Mouse (Mus musculus) layer of hippocampus, adult 8-10 months (tissue): ENCODE measurements around the gene Timeless. TPM values are rescaled to one million over a fixed set of nuclear protein-coding genes. Genes with fewer than 3 reads are reported as not detected.
"Not testable (repeated sequence)": the region's sequence is repeated elsewhere in the genome, so short reads cannot be mapped to it uniquely, and the experiment has no call there.

Experiments
- DNase-seq, 2 experiments: peaks; one replicate each; pipeline ENCODE4 v3.0.0; 2022; ENCODE audit warnings: low spot score in 2 of 2
- total RNA-seq, 4 experiments: library from RNA; stranded (reverse); gene quantifications; 2 replicates each; pipeline ENCODE4 v1.2.4; 2022

Timeless gene
- total RNA-seq, 4 experiments from 2014 or later: 5.7 to 8.0 (median 7.4) TPM

- DNase-seq: peak; percentile 40 to 62
Measured at GRCm38 (mm10) chr10:128212871-128213323, 19.0 kb upstream of the Timeless start.

GRCm38 (mm10) chr10:128214112-128214511 lies 17.8 kb upstream of the Timeless start:
- DNase-seq: not testable (repeated sequence)

DNA sequence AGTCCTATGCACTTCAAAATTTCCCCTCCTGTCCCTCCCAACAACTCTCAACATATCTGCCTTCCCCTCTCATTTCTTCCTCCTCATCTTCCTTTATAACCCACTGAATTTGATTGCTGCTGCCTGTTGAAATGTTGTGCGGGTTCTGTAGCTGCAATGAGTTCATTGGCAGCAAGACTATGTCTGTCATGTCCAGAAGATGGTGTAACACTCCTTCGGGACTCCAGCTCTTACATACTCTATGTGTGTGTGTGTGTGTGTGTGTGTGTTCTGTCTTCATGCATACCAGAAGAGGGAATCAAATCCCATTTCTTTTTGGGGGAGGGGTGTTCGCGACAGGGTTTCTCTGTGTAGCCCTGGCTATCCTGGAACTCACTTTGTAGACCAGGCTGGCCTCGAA lies 16.9 kb upstream of the Timeless start:
- DNase-seq: no peak

DNA sequence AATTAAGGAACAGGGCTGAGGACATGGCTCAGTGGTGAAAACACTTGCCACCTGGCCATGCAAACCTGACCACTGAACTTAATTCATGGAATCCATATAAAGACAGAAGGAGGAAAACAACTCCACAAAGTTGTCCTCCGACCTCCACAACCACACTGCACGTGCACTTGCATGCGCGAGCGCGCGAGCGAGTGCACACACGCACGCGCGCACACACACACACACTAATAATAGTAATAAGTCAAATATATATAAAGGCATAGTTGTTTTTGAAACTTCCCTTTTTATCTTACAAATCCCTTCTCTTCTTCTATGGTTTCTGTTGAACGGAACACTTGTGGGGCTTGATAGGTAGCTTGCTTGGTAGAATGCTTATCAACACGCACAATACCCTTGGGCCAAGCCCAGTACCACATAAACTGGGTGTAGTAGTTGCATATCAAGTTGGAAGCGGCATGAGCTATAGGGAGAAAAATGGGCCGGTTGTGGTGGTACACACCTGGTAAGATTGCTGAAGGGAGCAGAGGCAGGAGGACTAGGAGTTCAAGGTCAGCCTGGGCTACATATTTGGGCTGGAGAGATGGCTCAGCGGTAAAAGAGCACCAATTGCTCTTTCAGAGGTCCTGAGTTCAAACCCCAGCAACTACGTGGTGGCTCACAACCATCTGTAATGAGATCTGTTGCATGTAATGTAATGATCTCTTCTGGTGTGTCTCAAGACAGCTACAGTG lies 13.3 kb upstream of the Timeless start:
- no peak for DNase-seq

DNA sequence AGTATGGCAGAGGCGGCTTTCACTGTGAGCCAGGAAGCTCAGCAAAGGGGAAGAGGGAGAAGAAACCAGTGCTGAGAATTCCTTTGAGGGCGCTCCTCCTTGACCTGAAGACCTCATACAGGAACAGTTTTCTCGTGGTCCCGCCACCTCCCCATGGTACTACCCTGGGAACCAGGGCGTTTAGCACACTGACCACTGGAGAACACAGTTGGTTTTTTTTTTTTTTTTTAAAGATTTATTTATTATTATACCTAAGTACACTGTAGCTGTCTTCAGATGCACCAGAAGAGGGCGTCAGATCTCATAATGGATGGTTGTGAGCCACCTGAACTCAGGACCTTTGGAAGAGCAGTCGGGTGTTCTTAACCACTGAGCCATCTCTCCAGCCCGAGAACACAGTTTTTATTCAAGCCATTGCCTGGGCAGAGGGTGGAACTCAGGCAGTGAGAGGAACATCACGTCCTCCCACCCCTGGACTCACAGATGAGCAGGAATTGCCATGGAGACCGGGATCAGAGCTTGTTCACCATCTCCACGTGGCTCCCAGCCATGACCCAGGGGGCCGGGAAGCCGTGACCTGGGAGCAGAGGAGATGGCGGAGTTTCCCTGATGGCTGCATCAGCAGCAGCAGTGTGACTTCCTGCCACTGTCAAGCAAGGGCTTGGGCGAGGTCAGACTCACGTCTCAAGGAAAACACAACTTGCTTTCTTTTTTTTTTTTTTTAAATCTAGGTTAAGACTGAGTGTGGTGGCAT lies 10.2 kb upstream of the Timeless start:
- no peak for DNase-seq

DNA sequence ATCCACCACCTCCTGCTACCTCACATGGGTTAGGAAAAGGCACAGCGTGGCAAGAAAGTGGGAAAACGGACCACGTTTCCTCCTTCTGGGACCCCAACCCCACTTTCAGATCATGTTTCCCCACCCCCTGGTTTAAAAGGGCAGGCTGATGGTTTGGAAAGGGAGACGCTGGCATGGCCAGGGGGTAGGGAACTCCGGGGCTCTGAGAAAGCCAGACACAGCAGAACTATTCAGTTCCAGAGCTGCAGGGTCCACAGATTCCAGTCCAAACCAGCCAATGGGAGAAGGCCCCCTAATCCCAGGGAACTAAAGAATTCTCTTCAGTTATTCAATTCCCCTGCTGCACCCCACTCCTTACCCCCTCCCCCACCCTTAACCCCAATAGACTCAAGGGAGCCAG lies 6.8 kb upstream of the Timeless start:
- no peak for DNase-seq

DNA sequence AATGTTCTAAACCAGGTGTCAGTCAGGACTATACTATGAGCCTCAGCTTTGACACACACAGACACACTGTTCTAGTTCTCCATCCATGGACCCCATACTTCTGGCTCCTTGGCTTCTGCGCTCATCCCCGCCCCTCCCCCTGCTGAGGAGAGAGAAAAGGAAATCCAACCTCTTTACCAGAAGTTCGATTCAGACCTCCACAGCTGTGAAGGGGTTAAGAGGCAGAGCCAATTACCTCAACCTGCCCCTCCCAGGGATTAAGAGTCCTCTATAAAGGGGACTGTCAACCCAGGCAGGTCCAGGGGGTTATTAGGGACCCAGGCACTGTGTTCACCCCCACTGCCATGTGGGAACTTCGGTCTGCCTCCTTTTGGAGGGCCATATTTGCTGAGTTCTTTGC lies 6.3 kb upstream of the Timeless start, which contains the start of gene Mip:
TSS of gene Mip (plus strand) at position 301 of the 400 bp plus-strand sequence.
- DNase-seq: no peak

GRCm38 (mm10) chr10:128227592-128227991 lies 4.3 kb upstream of the Timeless start:
- no peak for DNase-seq

- DNase-seq: no peak
Measured at GRCm38 (mm10) chr10:128228009-128228408, 3.9 kb upstream of the Timeless start.

DNA sequence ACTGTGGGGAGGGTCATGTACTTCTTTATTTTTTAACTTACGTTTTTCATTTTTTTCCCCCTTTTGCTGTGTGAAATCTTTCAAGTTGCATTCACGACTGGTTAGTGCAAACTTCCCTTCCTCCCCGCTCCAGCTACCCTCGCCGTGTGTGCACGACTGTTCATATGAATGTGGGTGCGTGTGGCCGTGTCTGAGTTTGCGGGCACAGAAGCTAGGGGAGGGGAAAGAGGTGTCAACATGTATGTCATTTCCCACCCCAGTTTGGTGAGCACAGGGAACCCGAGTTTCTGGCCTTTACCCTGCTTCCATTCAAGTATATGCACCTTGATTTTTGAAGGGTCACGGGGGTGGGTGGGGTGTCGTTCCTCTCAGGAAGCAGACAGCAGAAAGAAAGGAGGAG lies 1.3 kb upstream of the Timeless start:
- DNase-seq: no peak

- DNase-seq: no peak
Measured at GRCm38 (mm10) chr10:128231146-128231545, 719 bp upstream of the Timeless start.

DNA sequence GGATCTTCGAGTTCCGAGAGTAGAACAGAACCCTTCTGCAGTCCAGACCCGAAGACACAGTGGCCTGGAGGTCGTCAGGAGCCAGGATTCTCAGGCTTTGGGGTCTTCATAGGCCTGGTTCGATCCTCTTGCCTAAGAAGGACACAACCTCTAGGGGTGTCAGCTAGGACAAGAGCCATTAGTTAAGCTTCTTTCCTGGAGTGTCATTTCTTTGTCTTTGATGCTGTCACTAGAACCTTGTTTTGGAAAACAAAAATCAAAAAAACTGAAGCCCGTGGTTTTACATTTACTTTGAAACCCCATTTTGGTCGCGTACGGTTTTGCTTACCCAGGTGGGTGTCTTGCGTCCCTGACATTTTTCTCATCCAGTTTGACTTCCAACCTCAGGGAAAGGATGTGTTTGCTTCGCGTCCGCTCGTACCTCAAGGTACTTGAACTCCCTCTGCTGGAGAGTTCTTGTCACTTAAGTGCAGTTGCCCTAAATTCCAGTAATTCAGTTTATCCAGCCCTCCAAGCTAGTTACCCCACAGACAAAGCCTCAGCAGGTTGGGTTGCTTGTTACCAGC lies 638 bp downstream of the Timeless start:
- DNase-seq: peak; percentile 40 to 45

- DNase-seq: no peak
Measured at GRCm38 (mm10) chr10:128236321-128236720, 4.5 kb downstream of the Timeless start.

GRCm38 (mm10) chr10:128237807-128238480 lies 6.1 kb downstream of the Timeless start:
- DNase-seq: peak in 1 of 2 experiments; percentile 8

DNA sequence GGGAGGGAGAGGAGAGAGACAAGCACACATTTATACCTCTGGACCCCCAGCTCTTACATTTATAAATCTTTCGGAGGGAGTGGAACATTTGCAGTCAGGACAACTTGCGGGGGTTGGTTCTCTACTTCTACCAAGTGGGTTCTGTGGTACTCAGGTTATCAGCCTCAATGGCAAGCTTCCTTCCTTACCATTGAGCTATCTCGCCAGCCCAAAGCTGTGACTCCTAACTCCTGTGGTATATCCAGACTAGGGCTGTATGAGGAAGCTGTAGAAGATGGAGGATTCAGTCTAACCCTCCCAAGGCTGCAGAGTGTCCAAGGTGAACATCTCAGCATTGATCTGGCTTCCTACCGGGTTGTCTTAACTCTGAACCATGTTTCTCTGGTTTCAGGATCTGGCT lies 7.3 kb downstream of the Timeless start:
- DNase-seq: no peak

GRCm38 (mm10) chr10:128240131-128240530 lies 8.3 kb downstream of the Timeless start:
- no peak for DNase-seq

DNA sequence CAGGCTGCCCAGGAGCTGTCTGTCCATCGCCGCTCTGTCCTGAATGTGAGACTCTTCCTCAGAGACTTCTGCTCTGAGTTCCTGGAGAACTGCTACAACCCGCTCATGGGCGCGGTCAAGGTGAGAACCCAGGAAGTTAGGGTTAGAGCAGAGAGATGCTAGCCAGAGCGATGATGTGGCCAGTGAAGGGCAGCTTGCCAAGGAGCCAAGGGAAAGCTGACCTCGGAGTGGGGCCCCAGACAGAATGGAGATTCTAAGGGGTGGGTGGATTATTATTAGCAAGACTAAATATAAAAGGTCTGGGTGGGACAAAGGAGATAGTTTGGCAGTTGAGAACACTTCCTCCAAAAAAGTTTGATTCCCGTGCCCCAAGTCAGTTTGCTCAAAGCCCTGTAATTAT lies 11.4 kb downstream of the Timeless start:
- DNase-seq: no peak

DNA sequence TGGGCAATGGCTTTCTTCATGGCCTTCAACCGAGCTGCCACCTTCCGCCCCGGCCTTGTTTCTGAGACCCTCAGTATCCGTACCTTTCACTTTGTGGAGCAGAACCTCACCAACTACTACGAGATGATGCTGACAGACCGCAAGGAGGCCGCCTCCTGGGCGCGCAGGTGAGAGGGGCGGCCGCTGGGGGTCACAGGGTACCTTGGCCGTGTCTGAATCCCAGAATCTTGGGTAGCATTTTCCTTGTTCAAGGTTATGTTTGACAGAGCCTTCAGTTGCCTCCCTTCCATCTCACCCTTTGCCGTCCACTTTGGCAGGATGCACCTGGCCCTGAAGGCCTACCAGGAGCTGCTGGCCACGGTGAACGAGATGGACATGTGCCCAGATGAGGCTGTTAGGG lies 12.3 kb downstream of the Timeless start:
- DNase-seq: no peak

DNA sequence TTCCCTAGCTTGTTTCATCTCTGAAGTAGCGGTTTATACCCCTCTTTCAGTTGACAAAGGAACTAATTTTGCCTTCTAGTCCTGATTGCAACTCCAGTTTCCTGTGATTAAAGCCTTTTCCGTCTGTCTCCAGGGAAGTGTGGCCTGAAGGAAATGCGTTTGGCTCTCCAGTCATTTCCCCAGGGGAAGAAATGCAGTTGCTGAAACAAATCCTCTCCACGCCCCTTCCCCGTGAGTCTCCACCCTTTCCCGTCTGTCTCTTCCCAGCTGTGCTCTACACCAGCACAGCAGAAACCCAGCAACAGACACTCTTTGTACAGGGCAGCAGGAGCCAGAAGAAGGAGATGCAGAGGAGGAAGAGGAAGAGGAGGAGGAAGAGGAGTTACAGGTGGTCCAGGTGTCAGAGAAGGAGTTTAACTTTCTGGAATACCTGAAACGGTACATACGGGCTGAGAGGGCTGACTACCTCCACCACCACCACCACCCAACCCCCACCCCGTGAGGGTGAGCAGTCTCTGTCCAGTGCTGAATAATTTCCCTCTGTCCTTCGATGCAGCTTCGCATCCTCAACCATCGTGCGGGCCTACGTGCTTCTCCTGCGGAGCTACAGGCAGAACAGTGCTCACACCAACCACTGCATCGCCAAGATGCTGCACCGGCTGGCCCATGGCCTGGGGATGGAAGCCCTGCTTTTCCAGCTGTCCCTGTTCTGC lies 15.3 kb downstream of the Timeless start:
- DNase-seq: no peak

GRCm38 (mm10) chr10:128250565-128250964 lies 18.7 kb downstream of the Timeless start:
- no peak for DNase-seq

GRCm38 (mm10) chr10:128253677-128254255 lies 21.9 kb downstream of the Timeless start, which contains the start of gene Apon:
TSS of gene Apon (plus strand) at chr10:128254096.
- DNase-seq: no peak
